Mouse (Mus musculus): ENCODE measurements around the gene Klrb1a.
"Not testable (repeated sequence)": the region's sequence is repeated elsewhere in the genome, so short reads cannot be mapped to it uniquely, and the experiment has no call there.

DNA sequence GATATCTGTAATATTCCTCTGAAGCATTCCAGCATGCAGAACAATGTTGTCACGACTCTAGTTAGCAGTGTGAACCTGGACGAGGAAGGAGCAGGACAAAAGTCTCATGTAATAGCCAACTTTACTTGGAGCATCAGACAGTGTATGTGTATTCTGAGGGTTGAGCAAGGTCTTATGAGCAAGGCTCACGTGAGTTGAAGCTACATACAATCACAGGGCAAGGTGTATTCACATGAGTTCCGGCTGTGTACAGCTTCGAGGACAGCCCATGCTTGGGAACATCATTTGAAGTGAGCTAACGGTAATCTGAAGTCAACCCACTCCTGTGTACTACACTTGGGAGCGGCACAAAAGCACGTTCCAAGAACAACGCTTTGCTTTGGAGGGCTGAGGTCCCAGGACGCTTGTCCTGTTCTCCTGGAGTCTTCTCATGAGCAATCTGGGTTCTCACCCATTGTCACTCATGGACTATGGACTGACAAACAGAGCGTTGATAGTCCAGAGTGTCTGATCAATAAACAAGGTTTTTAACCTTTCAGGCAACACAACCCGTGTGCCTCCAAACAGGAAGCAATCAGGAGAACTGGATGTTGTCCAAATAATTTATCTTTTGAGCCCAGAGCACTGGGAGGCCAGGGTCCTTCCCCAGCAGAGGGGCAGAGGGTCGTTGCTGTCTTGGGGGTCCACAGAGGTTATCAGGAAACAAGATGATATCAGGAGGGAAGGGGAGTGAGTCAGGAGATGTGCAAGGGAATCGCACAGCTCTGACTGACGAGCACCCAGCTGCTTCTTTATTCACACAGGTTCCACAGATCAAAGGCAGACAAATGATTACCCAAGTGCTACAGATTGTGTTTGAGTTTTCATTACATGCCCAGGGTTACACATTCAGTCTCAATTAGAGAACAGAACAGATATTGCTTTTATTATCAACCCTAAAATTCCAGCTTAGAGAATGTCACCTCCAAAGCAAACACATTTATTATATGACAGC is 7.9 kb upstream of the Klrb1a start:
- TF ChIP-seq FOSL1 (IDR thresholded peaks at IDR 0.05; ENCODE audit: insufficient read depth, low read length, poor library complexity, severe bottlenecking); CTCF (IDR thresholded peaks at IDR 0.05; ENCODE audit: control insufficient read depth, insufficient read depth, insufficient read length): not testable (repeated sequence)
